Mouse (Mus musculus): Measurements from ENCODE around the gene Hsf2bp.

Gene Hsf2bp

DNA sequence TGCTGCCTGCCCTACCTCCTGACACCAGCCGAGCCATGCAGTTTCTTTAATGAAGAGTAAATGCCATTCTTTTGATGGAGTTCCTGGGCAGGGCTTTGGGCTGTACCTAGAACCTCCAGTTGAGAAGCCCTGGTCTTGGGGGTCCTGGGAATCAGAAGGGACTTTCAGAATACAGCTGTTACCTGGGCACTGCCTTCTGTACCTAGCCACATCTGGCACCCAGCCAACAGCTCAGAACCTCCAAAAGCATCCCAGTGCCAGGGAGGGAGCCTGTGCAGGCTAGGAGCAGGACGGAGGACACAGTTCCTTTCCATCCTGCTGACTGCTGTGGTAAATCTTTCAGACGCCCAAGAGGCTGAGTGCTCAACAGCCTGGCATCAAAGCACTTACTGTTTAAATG, 100.3 kb downstream of the Hsf2bp start:
- no peak for DNase-seq (ENCODE audit: low spot score)

- no peak for DNase-seq (ENCODE audit: low spot score)
Measured at GRCm38 (mm10) chr17:31935091-31935830, 100.9 kb downstream of the Hsf2bp start.

- DNase-seq (ENCODE audit: low spot score), result no peak
Measured at GRCm38 (mm10) chr17:31933956-31934355, 102.2 kb downstream of the Hsf2bp start.

GRCm38 (mm10) chr17:31931499-31931898, 104.7 kb downstream of the Hsf2bp start:
- DNase-seq (ENCODE audit: low spot score), result no peak

DNA sequence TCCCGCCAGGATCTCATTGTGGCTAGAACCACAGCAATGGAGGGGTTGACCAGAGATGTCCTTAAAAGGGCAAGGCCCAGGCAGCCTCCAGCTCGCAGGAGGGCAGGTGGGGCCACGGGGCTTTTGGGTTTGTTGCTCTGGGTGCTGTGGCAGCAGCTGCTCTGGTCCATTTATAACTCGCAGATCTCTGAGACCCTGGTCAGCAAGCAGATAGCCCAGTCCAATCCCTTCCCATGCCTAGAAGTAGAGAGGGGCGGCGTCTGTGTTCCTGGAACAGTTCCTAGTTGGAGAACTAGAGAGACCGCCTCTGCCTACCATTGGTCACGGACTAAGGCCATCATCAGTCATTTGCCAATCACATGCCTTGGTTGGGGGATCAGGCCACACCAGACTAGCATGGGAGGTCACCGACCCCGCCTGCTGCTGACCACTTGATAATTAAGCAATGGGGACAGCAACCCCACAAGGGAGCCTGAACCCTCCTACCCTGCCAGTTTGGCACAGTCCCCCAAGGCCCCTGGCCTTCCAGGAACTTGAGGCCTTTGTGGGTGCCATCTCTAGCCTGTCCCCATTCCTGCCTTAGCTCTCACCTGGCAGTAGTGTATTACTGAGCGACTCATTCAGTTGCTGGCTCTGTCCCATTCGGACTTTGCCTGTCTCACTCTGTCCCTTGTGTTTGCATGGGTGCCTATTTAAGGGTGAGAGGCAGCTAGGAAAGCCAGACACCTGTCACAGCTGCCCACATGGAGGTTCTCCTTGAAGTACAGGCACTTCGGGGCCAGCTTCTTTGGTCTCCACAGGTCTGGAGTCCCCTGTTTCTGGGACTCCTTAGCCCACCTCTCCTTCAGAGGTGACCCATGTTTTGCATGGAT, 106.1 kb downstream of the Hsf2bp start:
- DNase-seq (ENCODE audit: low spot score), result no peak

DNA sequence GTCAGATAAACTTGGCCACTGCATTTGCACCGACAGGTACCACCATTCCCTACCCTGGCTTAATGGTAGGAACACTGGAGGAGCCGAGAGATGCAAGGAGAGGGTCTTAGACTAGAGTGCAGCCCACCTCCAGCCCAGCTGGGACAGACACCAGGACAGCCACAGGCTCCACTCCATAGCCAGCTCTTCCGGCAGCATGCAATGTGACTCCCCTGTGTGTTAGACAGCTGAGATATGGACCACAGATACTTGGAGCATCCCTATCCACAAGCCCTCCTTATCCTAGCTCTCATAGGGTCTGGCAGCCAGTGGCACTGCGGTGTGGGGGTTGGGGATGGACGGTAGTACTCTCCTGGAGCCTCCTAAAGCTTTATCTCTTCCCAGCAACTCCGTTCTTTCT, 107.1 kb downstream of the Hsf2bp start:
- DNase-seq (ENCODE audit: low spot score), result no peak

- DNase-seq (ENCODE audit: low spot score), result peak; percentile 9
Measured at GRCm38 (mm10) chr17:31927895-31928626, 108.1 kb downstream of the Hsf2bp start.

DNA sequence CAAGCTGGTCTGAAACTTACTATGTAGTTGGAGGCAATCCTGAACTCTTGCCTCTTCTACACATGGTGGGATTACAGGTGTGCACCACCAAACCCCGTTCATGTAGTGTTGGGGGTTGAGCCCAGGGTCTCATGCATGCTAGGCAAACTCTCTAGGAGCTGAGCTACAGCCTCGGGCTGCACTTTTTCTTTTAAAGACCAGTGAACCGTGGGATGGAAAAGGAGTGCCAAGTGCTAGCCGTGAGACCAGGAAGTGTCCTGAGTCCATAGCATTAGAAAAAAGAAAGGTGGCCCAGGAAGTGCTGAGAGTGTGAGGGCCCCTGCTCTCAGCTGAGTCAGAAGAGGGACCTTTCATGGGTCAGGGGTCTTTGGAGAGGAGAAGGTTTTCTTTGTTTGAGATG, 111.9 kb downstream of the Hsf2bp start:
- DNase-seq (ENCODE audit: low spot score), result no peak

- no peak for DNase-seq (ENCODE audit: low spot score)
Measured at GRCm38 (mm10) chr17:31923310-31923970, 112.7 kb downstream of the Hsf2bp start.

DNA sequence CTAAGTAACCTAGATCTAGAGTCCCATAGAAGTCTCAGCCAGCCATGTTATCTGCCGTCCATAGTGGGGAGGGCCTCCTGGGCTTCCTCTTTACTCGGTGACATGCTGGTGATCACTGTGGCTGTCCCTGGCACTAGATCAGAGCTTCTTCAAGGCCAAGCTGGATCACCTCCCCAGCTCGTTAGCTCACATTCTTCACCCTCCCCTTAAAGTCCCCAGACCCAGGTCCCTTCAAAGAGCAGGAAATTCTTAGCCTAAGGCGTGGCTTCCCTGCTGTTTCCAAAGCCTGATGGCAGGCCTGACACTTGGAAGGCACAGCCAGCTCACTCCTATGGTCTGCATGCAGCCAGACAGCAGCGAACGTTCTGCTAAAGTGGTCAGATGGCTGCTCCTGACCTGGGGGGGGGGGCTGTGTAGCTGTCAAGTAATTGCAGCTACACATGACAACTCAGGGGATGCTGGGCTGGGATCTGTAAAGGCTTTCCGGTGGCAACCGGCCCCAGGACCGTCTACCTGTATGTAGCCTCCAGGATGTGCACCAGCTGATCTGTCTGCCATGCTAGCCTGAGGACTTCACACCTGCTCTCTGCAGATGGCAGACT, 115.5 kb downstream of the Hsf2bp start:
- DNase-seq (ENCODE audit: low spot score), result no peak

GRCm38 (mm10) chr17:31919599-31919998, 116.5 kb downstream of the Hsf2bp start:
- DNase-seq (ENCODE audit: low spot score), result no peak

- no peak for DNase-seq (ENCODE audit: low spot score)
Measured at GRCm38 (mm10) chr17:31918374-31918773, 117.8 kb downstream of the Hsf2bp start.

DNA sequence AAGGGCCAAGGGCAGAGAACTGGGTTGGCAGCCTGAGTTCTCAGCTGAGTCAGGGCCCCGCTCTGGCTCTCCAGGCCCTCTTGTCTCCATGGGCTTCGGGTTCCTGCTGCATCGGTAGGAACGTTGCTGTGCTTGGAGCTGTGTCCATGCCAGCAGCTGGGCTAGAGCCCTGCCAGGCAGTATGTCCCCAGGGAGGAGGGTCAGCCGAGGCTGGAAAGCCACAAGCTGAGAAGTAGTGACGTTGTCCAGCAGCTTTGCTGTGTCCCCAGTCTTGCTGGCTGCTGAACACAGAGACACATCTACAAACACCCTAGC, 119.7 kb downstream of the Hsf2bp start:
- no peak for DNase-seq (ENCODE audit: low spot score)

GRCm38 (mm10) chr17:31915756-31916460, 120.2 kb downstream of the Hsf2bp start:
- no peak for DNase-seq (ENCODE audit: low spot score)

DNA sequence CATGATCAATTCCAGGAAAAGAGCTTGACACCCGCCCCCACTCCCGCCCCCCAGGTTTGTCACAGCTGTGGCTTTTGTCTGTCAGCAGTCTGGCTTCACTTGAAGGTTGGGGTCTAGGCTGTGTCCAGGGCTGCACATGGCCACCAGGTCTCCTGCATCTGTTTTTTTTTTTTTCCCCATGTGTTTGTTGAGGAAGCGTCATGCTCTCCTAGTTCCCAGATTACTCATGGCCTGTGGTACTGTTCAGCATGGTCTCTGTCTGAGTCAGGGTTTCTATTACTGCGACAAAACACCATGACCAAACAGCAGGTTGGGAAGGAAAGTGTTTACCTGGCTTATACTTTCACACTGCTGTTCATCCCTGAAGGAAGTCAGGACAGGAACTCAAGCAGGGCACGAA, 121.8 kb downstream of the Hsf2bp start:
- no peak for DNase-seq (ENCODE audit: low spot score)

DNA sequence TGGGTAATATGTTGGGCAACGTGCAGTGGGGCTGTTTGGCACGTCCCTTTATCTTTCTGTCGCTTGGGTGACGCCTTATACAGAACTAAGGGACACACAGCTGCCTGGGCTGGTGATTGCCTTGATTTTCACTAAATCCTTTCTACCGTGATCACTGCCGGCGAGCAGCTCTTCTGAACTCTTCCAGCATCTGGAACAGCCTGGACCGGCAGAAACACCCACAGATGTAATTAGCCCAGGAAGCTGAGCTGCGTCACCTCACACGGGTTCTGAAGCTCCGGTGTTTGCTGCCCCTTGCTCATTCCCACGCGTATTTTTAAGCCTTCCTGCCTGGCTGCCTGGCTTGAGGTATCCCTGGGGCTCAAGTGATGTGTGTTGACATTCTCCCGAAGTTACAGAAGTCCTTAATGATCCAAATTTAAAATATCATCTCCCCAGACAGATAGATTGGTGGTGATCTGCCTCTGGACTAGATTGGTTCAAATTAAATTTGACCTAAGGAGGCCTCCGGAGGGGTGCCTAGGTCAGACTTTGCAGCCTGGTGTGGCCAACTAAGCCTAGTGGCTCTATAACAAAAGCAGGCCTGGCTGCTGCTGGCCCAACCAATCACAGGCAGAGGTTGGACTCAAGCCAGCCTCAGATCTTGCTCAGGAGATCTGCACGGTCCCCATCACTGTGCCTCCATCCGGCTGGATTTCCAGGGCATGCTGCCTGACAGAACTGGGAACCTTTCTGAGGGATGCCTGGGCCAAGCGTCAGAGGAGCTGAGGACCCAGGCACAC, 123.1 kb downstream of the Hsf2bp start:
- DNase-seq (ENCODE audit: low spot score), result no peak

DNA sequence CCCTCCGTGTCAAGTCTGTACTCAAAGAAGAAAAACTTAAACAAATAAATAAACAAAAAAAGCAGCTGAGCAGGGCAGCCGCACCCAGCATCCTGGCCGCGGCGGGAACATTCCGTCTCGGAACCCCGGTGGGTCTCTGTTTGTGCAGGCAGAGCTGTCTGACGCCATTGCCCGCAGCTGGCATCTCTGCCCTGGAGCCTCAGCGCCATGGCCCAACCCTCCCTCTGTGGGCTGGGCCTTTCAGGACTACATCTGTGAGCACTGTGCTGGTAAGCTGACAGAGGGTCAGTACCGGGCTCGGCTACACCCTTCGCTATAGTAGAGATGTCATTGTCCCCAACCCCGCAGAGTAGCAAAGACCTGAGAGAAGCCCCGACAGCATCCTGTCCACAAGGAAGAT, 123.8 kb downstream of the Hsf2bp start:
- DNase-seq (ENCODE audit: low spot score), result no peak

- no peak for DNase-seq (ENCODE audit: low spot score)
Measured at GRCm38 (mm10) chr17:31908966-31909365, 127.2 kb downstream of the Hsf2bp start.

- DNase-seq (ENCODE audit: low spot score), result no peak
Measured at GRCm38 (mm10) chr17:31906441-31906840, 129.7 kb downstream of the Hsf2bp start.

GRCm38 (mm10) chr17:31905791-31906211, 130.3 kb downstream of the Hsf2bp start:
- no peak for DNase-seq (ENCODE audit: low spot score)
